Mouse (Mus musculus): ENCODE results near the gene Actrt1. TPM values are rescaled to one million over a fixed set of nuclear protein-coding genes. Genes with fewer than 3 reads are reported as not detected.

Actrt1 gene
- polyA plus RNA-seq (2015; fragmentation: Nextera tagmentation; extraction: Ambion mirVana) = not detected in 2 replicates

GRCm38 (mm10) chrX:46328707-46329106, at the start of gene Actrt1:
Actrt1 (plus strand) TSS chrX:46329007.
- no peaks in the 10 kb centered on the region for H3K36me3 ChIP-seq
- no peak within 1 kb of the TSS for H3K9ac ChIP-seq (replicated peaks)

DNA sequence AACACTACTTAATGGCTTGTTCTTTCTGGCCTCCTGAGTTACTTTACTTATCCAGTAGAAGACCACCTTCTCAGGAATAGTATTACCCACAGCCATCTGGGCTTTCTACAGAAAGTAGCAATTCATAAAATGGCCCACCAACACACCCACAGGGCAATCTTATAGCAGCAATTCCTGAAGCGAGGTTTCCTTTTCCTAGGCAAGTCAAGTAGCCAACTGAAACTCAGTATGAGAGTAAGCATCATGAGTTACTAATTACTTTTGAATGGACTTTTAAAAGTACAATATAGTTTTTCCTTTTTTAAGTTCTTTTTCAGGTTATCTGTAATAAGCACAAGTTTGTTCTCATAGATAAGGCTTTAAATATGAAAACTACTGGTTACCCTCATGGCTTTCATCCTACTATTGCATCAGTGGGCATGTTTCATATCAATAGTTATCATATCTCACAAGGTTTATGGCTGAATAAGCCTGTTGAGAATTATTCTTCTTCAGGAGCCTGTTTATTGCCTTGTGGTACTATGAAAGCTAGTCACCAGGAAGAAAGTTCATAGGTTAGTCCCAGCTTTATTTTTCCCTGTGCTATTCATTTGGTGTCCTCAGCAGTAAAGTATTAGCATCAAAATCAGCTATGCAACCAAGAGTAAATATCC, 2.8 kb downstream of the Actrt1 start:
- no peaks in the 10 kb centered on the region for H3K4me1 ChIP-seq
- no peak overlapping the region for H3K9ac ChIP-seq (replicated peaks)
- H3K4me2 ChIP-seq = no peak overlapping the region
- WGBS = 62% methylated on average over 1 of the region's 1 CpGs
- H3K9me3 ChIP-seq (replicated peaks) = no peaks in the 10 kb centered on the region
- H3K4me3 ChIP-seq (replicated peaks) = no peak overlapping the region
- H3K27ac ChIP-seq (replicated peaks) = no peak overlapping the region
- no peaks in the 10 kb centered on the region for H3K36me3 ChIP-seq
- ATAC-seq (ENCODE audit: low FRiP score) = no peak
- no peaks in the 10 kb centered on the region for H3K27me3 ChIP-seq (replicated peaks)

More at GRCm38 (mm10) chrX:46328707-46329106, at the start of gene Actrt1:
- no peaks in the 10 kb centered on the region for H3K27me3 ChIP-seq (replicated peaks)
- H3K27ac ChIP-seq (replicated peaks) = no peak within 1 kb of the TSS
- no peak within 1 kb of the TSS for H3K4me2 ChIP-seq
- H3K4me1 ChIP-seq = no peaks in the 10 kb centered on the region
- H3K4me3 ChIP-seq (replicated peaks) = no peak within 1 kb of the TSS
- H3K9me3 ChIP-seq (replicated peaks) = no peaks in the 10 kb centered on the region
- no peak for ATAC-seq (ENCODE audit: low FRiP score)
